Mouse (Mus musculus) hematopoietic multipotent progenitor cell, adult 10-12 weeks (in vitro differentiated cells): ENCODE results near the gene Gal3st2b. TPM values are rescaled to one million over a fixed set of nuclear protein-coding genes. Genes with fewer than 3 reads are reported as not detected.

Experiments used
- polyA plus RNA-seq: library from polyadenylated mRNA; stranded (reverse); fragments of >175 nt; gene quantifications from 2 replicates; pipeline ENCODE4 v1.2.3, GENCODE M21; 2012; ENCODE audit warnings: low replicate concordance

Gene Gal3st2b
- not detected in 2 replicates for polyA plus RNA-seq

DNA sequence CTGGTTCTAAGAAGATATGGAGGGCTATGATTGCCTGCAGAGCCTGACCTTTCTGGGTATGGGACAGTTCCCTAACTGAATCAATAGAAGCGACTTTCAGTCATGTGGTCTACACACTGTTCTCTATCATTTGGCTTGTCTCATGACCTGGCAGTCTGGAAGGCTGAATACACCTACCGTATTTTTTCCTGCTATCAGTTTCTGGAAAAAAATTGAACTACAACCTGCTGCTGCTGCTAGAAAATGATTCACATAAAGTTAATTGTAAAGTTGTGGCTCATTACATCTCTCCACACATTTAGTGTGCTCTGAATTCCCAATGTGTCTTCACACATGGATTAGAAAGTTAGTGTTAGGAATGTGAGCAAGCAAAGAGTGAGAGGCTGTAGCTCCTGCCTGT is at the start of gene Gal3st2b:
Gal3st2b (plus strand) TSS at position 301 of the 400 bp plus-strand sequence.

DNA sequence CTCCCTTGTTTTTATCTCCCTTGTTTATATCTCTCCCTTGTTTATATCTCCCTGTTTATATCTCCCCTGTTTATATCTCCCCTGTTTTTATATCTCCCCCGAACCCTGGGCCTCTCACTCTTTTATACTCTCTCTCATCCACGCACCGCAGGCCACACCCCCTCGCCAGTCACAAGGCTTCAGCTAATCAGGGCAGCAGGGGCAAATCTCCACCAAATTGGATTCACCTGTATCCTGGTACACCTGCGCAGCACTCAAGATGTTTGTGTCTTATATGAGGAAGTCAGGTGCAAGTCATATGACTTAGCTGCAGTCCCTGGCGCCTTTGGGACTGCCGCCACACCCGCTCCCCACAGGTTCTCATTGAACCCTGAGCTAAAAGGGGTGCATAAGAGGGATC is 72.1 kb downstream of the Gal3st2b start, which contains the start of gene Gal3st2c:
Gal3st2c (plus strand) TSS at position 301 of the 400 bp plus-strand sequence.

Other genes with a start within 250 kb of the Gal3st2b start
- gene Bok, start 232.7 kb upstream of the Gal3st2b start, polyA plus RNA-seq = 0.53 and 1.9 TPM in 2 replicates
- 3.5 and 5.5 TPM in 2 replicates for gene Atg4b, start 166.8 kb upstream of the Gal3st2b start, polyA plus RNA-seq
- gene Thap4, start 163.4 kb upstream of the Gal3st2b start, polyA plus RNA-seq = 25.2 and 27.0 TPM in 2 replicates
- gene Dtymk, start 116.4 kb upstream of the Gal3st2b start, polyA plus RNA-seq = 22.7 and 23.0 TPM in 2 replicates
- 0.73 and 3.6 TPM in 2 replicates for gene Ing5, start 114.3 kb upstream of the Gal3st2b start, polyA plus RNA-seq
- 4.2 TPM in 2 replicates for gene D2hgdh, start 93.4 kb upstream of the Gal3st2b start, polyA plus RNA-seq
- gene Gal3st2, start 57.0 kb upstream of the Gal3st2b start, polyA plus RNA-seq = 0.08 TPM in 1 of 2 replicates, not detected in the other
- not detected in 2 replicates for gene Gal3st2c, start 72.2 kb downstream of the Gal3st2b start, polyA plus RNA-seq
- gene Neu4, start 102.1 kb downstream of the Gal3st2b start, polyA plus RNA-seq = not detected in 2 replicates
- 1.4 and 2.3 TPM in 2 replicates for gene Pdcd1, start 134.2 kb downstream of the Gal3st2b start, polyA plus RNA-seq